Mouse (Mus musculus): Measurements from ENCODE around the gene Spink8. TPM values are rescaled to one million over a fixed set of nuclear protein-coding genes. Genes with fewer than 3 reads are reported as not detected.

The Spink8 gene
- total RNA-seq, 4 experiments from 2014 or later = 14.6 to 31.7 (median 27.6) TPM

GRCm38 (mm10) chr9:109870983-109871572, 59.0 kb downstream of the Spink8 start:
- no peak for DNase-seq

GRCm38 (mm10) chr9:109874797-109875691, 63.0 kb downstream of the Spink8 start, which contains the start of gene Cdc25a:
Gene Cdc25a (plus strand): TSS chr9:109875579.
- DNase-seq = peak; percentile 98

GRCm38 (mm10) chr9:109875695-109876601, 63.9 kb downstream of the Spink8 start:
- peak; percentile 50 for DNase-seq

Other genes with a start within 250 kb of the Spink8 start
- gene Fbxw15, start 244.0 kb upstream of the Spink8 start, total RNA-seq (2022) = not detected
- gene Fbxw24, start 186.2 kb upstream of the Spink8 start, total RNA-seq (2022) = not detected
- not detected for gene Fbxw25, start 147.6 kb upstream of the Spink8 start, total RNA-seq (2022)
- gene Fbxw18, start 109.6 kb upstream of the Spink8 start, total RNA-seq (2022) = not detected
- not detected for gene Fbxw26, start 66.2 kb upstream of the Spink8 start, total RNA-seq (2022)
- gene Fbxw27, start 21.6 kb upstream of the Spink8 start, total RNA-seq (2022) = not detected
- 10 to 100 TPM; 14.9 to 25.2 (median 22.7) TPM for gene Nme6, start 20.5 kb downstream of the Spink8 start, total RNA-seq (2022)
- gene Camp, start 37.3 kb downstream of the Spink8 start, total RNA-seq (2022) = not detected
- gene Cdc25a, start 63.3 kb downstream of the Spink8 start, total RNA-seq (2022) = 10 to 100 TPM; 10.5 to 14.5 (median 10.8) TPM
- gene Map4, start 119.2 kb downstream of the Spink8 start, total RNA-seq (2022) = 100 to 1,000 TPM in 2 of 4 experiments, 10 to 100 TPM in 2; 75.9 to 139 (median 108) TPM